Mouse (Mus musculus) testis, postnatal 14 days (tissue): ENCODE measurements at regions not wholly inside any gene's neighbourhood (a gene's known extent, or its start where the extent isn't known, plus 50 kb on each side); places are given as distances from the start of the nearest gene placed in this dataset.

Experiments
- DNase-seq: peaks from one replicate; pipeline ENCODE4 v3.0.0; 2021; ENCODE audit warnings: low spot score

DNA sequence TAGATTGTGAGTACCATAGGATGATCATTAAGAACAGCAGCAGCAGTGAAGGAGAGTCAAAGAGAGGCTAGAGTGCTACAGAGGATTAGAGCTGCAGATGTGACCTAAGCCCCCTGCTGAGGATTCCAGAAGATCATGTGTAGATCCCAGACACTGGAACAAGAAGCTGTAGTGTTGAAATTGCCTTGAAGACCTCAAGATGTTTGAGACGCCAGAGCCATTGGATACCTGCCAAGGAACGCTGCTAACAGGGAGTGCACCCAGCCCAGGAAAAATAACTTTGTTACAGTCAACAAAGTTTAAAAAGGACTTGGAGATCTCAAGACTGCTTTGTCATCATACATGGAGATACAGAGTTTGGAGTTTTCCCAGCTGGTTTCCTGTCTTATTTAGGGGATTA, 955.0 kb upstream of the Pcdh10 start:
- peak; percentile 16 for DNase-seq

DNA sequence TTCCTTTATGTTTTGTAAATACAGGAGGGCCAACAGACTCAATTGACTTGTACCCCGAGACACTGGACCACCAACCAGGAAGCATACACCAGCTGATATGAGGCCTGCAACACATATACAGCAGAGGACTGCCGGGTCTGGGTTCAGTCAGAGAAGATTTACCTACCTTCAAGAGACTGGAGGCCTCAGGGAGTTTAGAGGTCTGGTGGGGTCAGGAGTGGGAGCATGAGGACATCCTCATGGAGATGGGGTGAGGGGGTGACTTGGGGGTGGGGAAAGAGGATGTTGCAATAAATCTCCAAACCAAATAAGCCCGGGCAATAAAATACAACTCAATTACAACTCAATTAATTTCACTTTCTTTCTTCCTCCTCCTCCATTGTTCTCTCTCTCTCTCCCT, 910.1 kb upstream of the Pcdh10 start:
- no peak for DNase-seq
